In the genomic region with DNA sequence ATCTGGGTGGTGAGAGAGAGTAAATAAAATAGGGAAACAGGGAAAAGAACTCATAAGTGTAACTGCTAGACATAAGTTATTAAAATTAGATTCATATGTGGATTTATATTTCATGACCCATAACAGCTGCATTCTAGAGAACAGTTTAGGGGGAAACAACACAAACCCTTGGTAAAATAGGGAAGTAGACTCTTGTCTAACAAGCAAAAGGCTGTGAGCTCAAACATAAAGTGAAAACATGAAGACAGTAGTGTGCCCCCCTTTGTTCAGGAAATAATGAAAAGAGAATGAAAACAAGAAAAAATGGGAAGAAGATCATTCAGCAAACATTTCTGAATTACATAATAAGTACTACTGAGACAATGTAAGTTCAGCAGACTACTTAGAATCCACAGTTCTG, we compare ENCODE assay signal across 33 mouse cellular contexts. TPM values are rescaled to one million over a fixed set of nuclear protein-coding genes. Genes with fewer than 3 reads are reported as not detected.
"Had no signal": no experiment of that assay in that cellular context is flagged by ENCODE, and none has a peak within 500 bp of the region (broad histone marks: within the 10 kb centered on the region; RNA-seq: fewer than 3 reads in every experiment).

No protein-coding gene starts in this region.

- H3K9ac ChIP-seq: heart, embryonic 12.5 days; hindbrain, embryonic 13.5 days; hindbrain, embryonic 15.5 days; kidney, embryonic 15.5 days; limb, embryonic 12.5 days; liver, embryonic 13.5 days; liver, embryonic 15.5 days had no signal

- H3K27me3 ChIP-seq: heart, embryonic 12.5 days; hindbrain, embryonic 13.5 days; hindbrain, embryonic 15.5 days; kidney, embryonic 15.5 days; limb, embryonic 12.5 days; liver, embryonic 13.5 days; liver, embryonic 15.5 days had no signal

- H3K27ac ChIP-seq: heart, embryonic 10.5 days; hindbrain, embryonic 13.5 days; hindbrain, embryonic 15.5 days; hindbrain, postnatal 0 days; kidney, embryonic 15.5 days; kidney, postnatal 0 days; limb, embryonic 12.5 days; liver, embryonic 13.5 days; liver, embryonic 15.5 days had no signal

- H3K4me3 ChIP-seq: heart, embryonic 10.5 days; heart, embryonic 12.5 days; hindbrain, embryonic 13.5 days; hindbrain, embryonic 15.5 days; kidney, embryonic 15.5 days; limb, embryonic 12.5 days; liver, embryonic 13.5 days; liver, embryonic 15.5 days had no signal

- ATAC-seq: hindbrain, postnatal 0 days; intestine, embryonic 16.5 days had no signal

- H3K4me1 ChIP-seq: heart, embryonic 10.5 days; heart, embryonic 12.5 days; hindbrain, embryonic 13.5 days; hindbrain, embryonic 15.5 days; kidney, embryonic 15.5 days; limb, embryonic 12.5 days; liver, embryonic 13.5 days; liver, embryonic 15.5 days had no signal

- DNase-seq: gastrocnemius, postnatal 10 days; gastrocnemius, postnatal 36 days; heart, adult 18-20 months; heart, postnatal 10 days; heart, postnatal 4 days; kidney, adult 11 months; kidney, adult 2 months; kidney, adult 9 months; kidney, postnatal 14 days; kidney, postnatal 36 days; left cerebral cortex, postnatal 4 days; liver; liver, embryonic 13.5 days had no signal

- H3K36me3 ChIP-seq: heart, embryonic 10.5 days; heart, embryonic 12.5 days; hindbrain, embryonic 13.5 days; hindbrain, embryonic 15.5 days; kidney, embryonic 15.5 days; limb, embryonic 12.5 days; liver, embryonic 13.5 days; liver, embryonic 15.5 days had no signal

- H3K9me3 ChIP-seq: heart, embryonic 10.5 days; heart, embryonic 12.5 days; hindbrain, embryonic 13.5 days; hindbrain, embryonic 15.5 days; kidney, embryonic 15.5 days; limb, embryonic 12.5 days; liver, embryonic 13.5 days; liver, embryonic 15.5 days had no signal

RNA-seq across cellular contexts. Expression of a gene that starts 8.4 kb away (rescaled TPM):
- total RNA-seq: gastrocnemius, adult 18-20 months; gastrocnemius, postnatal 10 days; gastrocnemius, postnatal 36 days; heart, adult 18-20 months; heart, adult 8-10 months; heart, postnatal 10 days; heart, postnatal 25 days; heart, postnatal 4 days; hindbrain, postnatal 0 days; layer of hippocampus, adult 18-20 months; layer of hippocampus, postnatal 10 days; layer of hippocampus, postnatal 25 days; left cerebral cortex, adult 18-20 months; left cerebral cortex, adult 8-10 months; left cerebral cortex, postnatal 10 days; left cerebral cortex, postnatal 25 days; left cerebral cortex, postnatal 4 days had no signal
- polyA plus RNA-seq: limb, embryonic 12.5 days had no signal

RNA-seq across cellular contexts. Expression of a gene that starts 42.4 kb away (rescaled TPM):
- total RNA-seq: layer of hippocampus, postnatal 25 days; left cerebral cortex, adult 8-10 months; left cerebral cortex, postnatal 25 days had no signal
